Mouse (Mus musculus): ENCODE data around the gene Ftsj3. TPM values are rescaled to one million over a fixed set of nuclear protein-coding genes. Genes with fewer than 3 reads are reported as not detected.

The Ftsj3 gene
- polyA plus RNA-seq, 1 experiment: 10.0 TPM

DNA sequence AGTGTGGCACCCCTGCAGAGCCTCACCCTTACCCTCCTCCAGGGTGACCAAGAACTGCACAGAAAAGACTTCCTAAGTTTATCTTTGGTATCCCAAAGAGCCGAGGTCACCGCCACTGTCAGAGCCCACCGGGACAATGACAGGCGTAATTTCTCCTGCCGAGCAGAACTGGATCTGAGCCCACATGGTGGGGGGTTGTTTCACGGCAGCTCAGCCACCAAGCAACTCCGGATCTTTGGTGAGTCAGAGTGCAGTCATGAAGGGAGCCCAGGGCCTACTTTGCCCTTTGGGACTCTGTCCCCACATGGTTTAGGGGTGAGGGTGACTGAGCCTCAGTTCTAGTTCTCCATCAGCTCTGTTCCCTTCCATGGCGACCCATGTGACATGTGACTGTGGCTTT, 28.2 kb upstream of the Ftsj3 start:
- H3K4me1 ChIP-seq (ENCODE audit: control insufficient read depth, insufficient read depth, low read length): no peaks in the 10 kb centered on the region
- DNase-seq: no peak
- H3K4me3 ChIP-seq (replicated peaks; ENCODE audit: extremely low read depth, low read depth, low read length): no peak overlapping the region
- TF ChIP-seq CTCF (IDR thresholded peaks at IDR 0.05; ENCODE audit: insufficient read depth, low read length) (no peak), POLR2A (IDR thresholded peaks at IDR 0.05; ENCODE audit: borderline replicate concordance, extremely low read depth, low read depth, low read length) (no peak)
- 51% methylated on average over 8 of the region's 8 CpGs for WGBS

DNA sequence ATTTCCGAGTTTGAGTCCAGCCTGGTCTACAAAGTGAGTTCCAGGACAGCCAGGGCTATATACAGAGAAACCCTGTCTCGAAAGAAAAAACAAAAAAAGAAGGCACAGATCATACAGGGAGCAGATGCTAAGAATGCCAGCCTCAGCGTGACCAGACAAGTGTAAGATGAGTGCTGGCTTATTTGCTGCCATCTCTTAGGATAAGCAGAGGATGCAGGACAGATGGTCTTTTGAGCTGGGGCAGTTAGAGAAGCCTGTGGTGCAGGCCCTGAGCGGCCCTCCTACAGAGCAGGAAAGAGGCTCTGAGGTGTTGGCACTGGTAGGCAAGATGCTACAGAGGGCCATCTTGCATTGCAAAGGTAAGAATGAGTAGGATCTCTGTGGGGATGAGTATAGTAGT, 27.5 kb upstream of the Ftsj3 start:
- Histone ChIP-seq H3K4me1 (ENCODE audit: control insufficient read depth, insufficient read depth, low read length) (no peaks in the 10 kb centered on the region), H3K4me3 (replicated peaks; ENCODE audit: extremely low read depth, low read depth, low read length) (no peak overlapping the region)
- TF ChIP-seq POLR2A (IDR thresholded peaks at IDR 0.05; ENCODE audit: borderline replicate concordance, extremely low read depth, low read depth, low read length) (no peak), CTCF (IDR thresholded peaks at IDR 0.05; ENCODE audit: insufficient read depth, low read length) (no peak)
- DNase-seq: no peak
- 80% methylated on average over 4 of the region's 4 CpGs for WGBS

DNA sequence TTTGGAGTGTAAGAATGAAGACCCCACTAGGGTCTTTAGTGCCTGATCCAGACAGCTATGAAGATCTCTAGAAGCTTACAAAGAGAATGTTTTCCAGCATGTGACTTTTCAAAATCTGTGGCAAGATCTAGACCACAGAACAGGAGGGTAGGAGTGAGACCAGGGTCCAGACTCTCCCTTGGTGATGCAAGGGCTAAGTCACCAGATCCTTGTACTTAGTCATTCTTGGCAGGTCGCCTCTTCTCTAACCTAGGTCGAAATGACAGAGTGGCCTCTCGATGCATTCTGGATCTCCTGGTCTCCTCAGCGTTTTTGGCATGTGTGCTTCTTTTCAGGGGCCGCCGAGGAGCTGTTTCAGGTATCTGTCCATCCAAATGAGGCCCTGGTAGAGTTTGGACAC, 26.6 kb upstream of the Ftsj3 start:
- 75% methylated on average over 6 of the region's 6 CpGs for WGBS
- Histone ChIP-seq H3K4me1 (ENCODE audit: control insufficient read depth, insufficient read depth, low read length) (no peaks in the 10 kb centered on the region), H3K4me3 (replicated peaks; ENCODE audit: extremely low read depth, low read depth, low read length) (no peak overlapping the region)
- TF ChIP-seq CTCF (IDR thresholded peaks at IDR 0.05; ENCODE audit: insufficient read depth, low read length) (no peak), POLR2A (IDR thresholded peaks at IDR 0.05; ENCODE audit: borderline replicate concordance, extremely low read depth, low read depth, low read length) (no peak)
- no peak for DNase-seq

DNA sequence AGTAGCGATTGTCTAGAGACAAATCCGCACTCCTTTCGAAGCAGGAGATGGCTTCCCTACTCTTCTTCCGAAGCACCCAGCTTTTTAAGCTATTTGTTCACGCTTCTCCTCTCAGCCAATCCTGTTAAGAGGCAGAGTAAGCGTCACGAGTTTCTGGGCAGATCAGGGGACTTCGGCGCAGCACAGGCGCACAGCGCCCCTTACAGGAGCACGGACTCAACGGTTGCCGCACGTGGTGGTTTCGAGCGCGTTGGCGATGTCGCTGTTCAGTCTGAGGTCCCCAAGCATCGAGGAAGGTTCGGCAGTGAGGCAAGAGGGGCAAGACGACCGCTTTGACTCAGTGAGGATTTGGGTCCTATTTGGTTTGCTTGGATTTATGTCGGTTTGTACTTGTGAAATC, 20.6 kb upstream of the Ftsj3 start, which contains the start of gene Tcam1:
Gene Tcam1 (plus strand): TSS at position 219 of the 400 bp plus-strand sequence.
- peak within 1 kb of the TSS; percentile 41 for H3K4me3 ChIP-seq (replicated peaks; ENCODE audit: extremely low read depth, low read depth, low read length)
- peak; percentile 92 for TF ChIP-seq CTCF (IDR thresholded peaks at IDR 0.05; ENCODE audit: insufficient read depth, low read length)
- no peak for TF ChIP-seq POLR2A (IDR thresholded peaks at IDR 0.05; ENCODE audit: borderline replicate concordance, extremely low read depth, low read depth, low read length)
- DNase-seq: peak; percentile 96
- H3K4me1 ChIP-seq (ENCODE audit: control insufficient read depth, insufficient read depth, low read length): peaks cover 13% of the 10 kb centered on the region
- WGBS: 4% methylated on average over 25 of the region's 25 CpGs

DNA sequence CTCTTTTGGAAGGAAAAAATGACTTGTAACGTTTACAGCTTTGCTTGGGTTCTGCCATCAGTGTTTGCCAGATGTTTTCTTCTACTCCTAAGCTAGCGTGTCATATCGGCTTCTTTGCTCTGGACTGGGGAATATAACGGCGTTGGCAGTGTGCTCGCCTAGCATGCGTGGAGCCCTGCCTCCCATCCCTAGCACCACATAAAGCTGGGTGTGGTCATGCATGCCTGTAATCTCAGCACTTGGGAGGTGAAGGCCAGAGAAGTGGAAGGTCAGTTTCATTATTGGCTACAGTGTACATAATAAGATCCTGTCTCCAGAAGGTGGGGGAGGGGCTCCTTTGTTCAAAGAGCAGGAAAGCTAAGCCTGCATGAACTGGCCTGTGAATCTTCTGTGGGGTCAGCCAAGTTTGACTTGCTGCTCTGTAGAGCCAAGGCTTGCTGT, 19.1 kb upstream of the Ftsj3 start:
- DNase-seq: no peak
- Histone ChIP-seq H3K4me3 (replicated peaks; ENCODE audit: extremely low read depth, low read depth, low read length) (no peak overlapping the region), H3K4me1 (ENCODE audit: control insufficient read depth, insufficient read depth, low read length) (peaks cover 21% of the 10 kb centered on the region)
- WGBS: 33% methylated on average over 7 of the region's 7 CpGs
- TF ChIP-seq CTCF (IDR thresholded peaks at IDR 0.05; ENCODE audit: insufficient read depth, low read length): no peak

DNA sequence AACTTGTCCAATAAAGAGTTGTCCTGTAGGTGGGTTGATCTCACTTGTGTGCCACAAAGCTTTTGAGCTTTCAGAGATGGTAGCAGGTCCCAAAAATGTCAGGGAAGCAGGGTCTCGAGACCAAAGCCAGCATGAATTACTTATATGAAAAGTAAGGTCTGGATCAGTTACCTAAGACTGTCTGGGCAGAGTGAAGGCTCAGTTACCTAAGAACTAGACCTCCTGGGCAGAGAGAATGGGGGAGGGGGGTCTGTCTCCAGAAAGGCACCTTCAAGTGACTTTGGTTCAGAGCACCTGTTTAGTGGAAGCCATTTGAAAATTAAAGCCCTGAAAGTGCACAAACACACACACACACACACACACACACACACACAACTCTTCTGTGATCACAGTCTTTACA, 18.5 kb upstream of the Ftsj3 start:
- peaks cover 21% of the 10 kb centered on the region for H3K4me1 ChIP-seq (ENCODE audit: control insufficient read depth, insufficient read depth, low read length)
- no peak overlapping the region for H3K4me3 ChIP-seq (replicated peaks; ENCODE audit: extremely low read depth, low read depth, low read length)
- whole genome bisulfite sequencing: 87% methylated on average over 1 of the region's 1 CpGs
- DNase-seq: no peak
- TF ChIP-seq POLR2A (IDR thresholded peaks at IDR 0.05; ENCODE audit: borderline replicate concordance, extremely low read depth, low read depth, low read length) (no peak), CTCF (IDR thresholded peaks at IDR 0.05; ENCODE audit: insufficient read depth, low read length) (no peak)

DNA sequence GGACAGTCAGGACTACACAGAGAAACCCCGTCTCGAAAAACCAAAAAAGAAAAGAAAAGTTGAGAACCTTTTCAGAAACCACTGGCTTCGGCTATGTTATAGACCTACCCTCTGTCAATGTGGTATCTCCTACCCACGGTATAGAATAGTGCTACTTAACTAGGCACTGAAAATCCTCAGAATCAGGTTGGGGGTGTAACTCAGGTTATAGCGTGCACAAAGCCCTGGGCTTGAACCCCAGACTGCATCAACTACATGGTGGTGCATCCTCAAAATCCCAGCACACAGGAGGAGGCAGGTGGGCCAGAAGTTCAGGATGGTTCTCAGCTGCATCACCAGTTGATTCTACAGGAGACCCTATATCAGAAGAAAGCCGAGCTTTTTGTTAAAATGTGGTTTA, 17.9 kb upstream of the Ftsj3 start:
- WGBS: 95% methylated on average over 6 of the region's 6 CpGs
- Histone ChIP-seq H3K4me3 (replicated peaks; ENCODE audit: extremely low read depth, low read depth, low read length) (no peak overlapping the region), H3K4me1 (ENCODE audit: control insufficient read depth, insufficient read depth, low read length) (peaks cover 27% of the 10 kb centered on the region)
- no peak for TF ChIP-seq CTCF (IDR thresholded peaks at IDR 0.05; ENCODE audit: insufficient read depth, low read length)
- DNase-seq: no peak

DNA sequence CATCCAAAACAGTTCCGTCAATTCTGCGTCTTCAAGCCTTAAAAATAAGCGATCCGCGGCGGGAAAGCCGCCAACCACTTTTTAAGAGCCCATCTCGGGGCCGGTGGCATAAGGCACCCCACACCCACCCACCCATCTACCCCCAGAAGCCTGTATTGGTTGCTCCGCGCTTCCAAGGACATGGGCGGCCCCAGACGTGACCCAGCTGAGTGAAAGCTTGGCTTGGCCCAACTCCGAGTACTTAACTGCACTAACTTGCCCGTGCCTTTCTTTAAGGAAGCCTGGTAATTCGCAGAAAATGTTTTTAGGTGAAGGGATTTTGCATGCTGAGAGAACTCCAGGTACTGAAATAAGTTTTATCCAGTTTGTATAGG, 17.4 kb upstream of the Ftsj3 start:
- 7% methylated on average over 16 of the region's 16 CpGs for WGBS
- no peak for TF ChIP-seq CTCF (IDR thresholded peaks at IDR 0.05; ENCODE audit: insufficient read depth, low read length)
- H3K4me1 ChIP-seq (ENCODE audit: control insufficient read depth, insufficient read depth, low read length): peaks cover 31% of the 10 kb centered on the region
- DNase-seq: no peak
- peak overlapping the region; percentile 82 for H3K4me3 ChIP-seq (replicated peaks; ENCODE audit: extremely low read depth, low read depth, low read length)

DNA sequence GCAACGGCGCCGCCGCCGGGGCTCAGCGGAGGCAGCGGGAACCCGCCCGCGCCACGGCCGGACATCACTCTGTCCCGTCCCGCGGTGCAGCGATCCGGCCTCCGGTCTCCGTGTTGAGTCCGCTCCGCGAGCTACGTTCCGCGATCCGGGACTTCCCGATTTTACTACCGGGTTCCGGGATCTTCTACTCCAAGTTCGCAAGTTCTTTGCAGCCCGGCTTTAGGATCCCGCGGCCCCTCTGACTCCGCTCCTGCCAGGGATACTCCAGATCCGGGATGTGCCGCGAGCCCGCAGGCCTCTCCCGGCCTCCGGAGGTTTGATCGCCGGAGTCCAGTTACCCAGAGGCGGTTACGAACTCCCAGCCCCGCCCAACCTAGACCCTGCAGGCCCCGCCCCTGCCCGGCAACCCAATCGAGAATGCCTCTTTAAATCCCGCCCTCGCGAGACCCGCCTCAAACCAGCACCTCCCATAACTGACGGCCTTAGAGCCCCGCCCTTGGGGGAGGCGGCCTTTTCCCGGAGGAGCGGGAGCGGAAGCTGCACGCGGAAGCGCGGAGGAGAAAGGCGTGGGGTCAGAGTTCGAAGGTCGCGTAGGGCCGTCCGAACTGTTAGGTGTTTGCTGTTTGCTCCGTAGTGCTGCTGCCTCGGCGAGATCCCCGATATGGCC, 16.9 kb upstream of the Ftsj3 start, which contains the start of gene Smarcd2:
Gene Smarcd2 (minus strand): TSS at position 329 of the 667 bp plus-strand sequence.
- WGBS: under 1% methylated on average over 72 of the region's 72 CpGs

DNA sequence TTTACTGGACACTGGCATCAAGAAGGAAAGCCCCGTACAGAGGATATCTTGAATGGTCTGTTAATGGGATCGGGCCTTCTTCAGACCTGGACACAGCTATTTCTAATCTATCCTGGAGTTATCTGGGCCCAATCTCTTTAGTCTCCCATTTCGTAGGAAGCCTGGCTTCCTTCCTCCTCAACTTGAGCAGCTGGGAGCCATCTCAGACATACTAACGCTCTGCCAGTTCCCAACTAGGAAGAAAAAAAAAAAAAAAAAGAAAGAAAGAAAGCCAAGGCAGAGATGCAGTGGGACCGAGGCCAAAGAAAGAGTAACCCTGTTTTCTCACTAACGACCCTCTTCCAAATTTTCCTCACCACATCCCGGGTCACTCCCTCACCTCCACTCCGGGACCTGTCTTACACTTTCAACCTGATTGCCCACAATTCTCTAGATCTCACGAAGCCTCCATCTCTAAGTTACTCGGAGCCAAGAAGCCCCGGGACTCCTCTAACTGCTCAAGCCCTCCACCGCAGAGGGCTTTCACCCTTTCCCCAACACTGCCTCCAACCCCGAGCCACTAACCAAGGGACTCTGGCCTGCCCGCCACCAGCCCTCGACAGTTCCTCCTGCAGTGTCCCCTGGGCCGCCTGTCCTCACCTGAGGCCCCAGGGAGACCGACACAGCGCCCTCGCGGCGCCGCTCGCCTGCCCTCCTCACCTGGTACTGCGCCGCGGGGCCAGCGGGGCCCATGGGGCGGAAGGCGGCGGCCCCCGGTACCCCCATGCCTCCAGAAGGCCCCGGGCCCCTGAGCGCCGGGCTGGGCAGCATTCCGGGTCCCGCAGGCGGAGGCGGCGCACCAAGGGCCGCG, 16.1 kb upstream of the Ftsj3 start:
- TF ChIP-seq POLR2A (IDR thresholded peaks at IDR 0.05; ENCODE audit: borderline replicate concordance, extremely low read depth, low read depth, low read length): no peak
- TF ChIP-seq CTCF (IDR thresholded peaks at IDR 0.05; ENCODE audit: insufficient read depth, low read length): no peak
- H3K4me1 ChIP-seq (ENCODE audit: control insufficient read depth, insufficient read depth, low read length): peaks cover 40% of the 10 kb centered on the region
- peak; percentile 32 for DNase-seq
- 2% methylated on average over 41 of the region's 41 CpGs for WGBS
- H3K4me3 ChIP-seq (replicated peaks; ENCODE audit: extremely low read depth, low read depth, low read length): peak overlapping the region; percentile 85

More for the DNA sequence above, 16.9 kb upstream of the Ftsj3 start, which contains the start of gene Smarcd2:
- TF ChIP-seq CTCF (IDR thresholded peaks at IDR 0.05; ENCODE audit: insufficient read depth, low read length): no peak
- TF ChIP-seq POLR2A (IDR thresholded peaks at IDR 0.05; ENCODE audit: borderline replicate concordance, extremely low read depth, low read depth, low read length): peak; percentile 94
- Histone ChIP-seq H3K4me3 (replicated peaks; ENCODE audit: extremely low read depth, low read depth, low read length) (peak within 1 kb of the TSS; percentile 85), H3K4me1 (ENCODE audit: control insufficient read depth, insufficient read depth, low read length) (peaks cover 36% of the 10 kb centered on the region)
- peak; percentile 99 for DNase-seq

Measured in lung, adult 2 months (tissue).